In genomic region chr19:8702458-8702857, GRCm38 (mm10) we compare ENCODE assay signal across 13 mouse cellular contexts. TPM values are rescaled to one million over a fixed set of nuclear protein-coding genes. Genes with fewer than 3 reads are reported as not detected.
DNase-seq lines count a peak whose midpoint lies in the region; ATAC-seq and TF ChIP-seq lines count a peak whose summit lies in the region.
"Had no signal": no experiment of that assay in that cellular context is flagged by ENCODE, and none has a peak within 500 bp of the region (broad histone marks: within the 10 kb centered on the region; RNA-seq: fewer than 3 reads in every experiment).

No protein-coding gene starts in this region.

- CTCF ChIA-PET in Patski (lab: Charles Lee), result no interaction called here

- H3K4me2 ChIP-seq in heart, embryonic 12.5 days, result no peak overlapping the region
- H3K4me2 ChIP-seq in lung, embryonic 14.5 days, result no peak overlapping the region
- H3K4me2 ChIP-seq: forebrain, embryonic 15.5 days; hindbrain, embryonic 12.5 days; neural tube, embryonic 13.5 days had no signal

- peaks cover 11% of the 10 kb centered on the region for H3K36me3 ChIP-seq in heart, embryonic 12.5 days
- peaks cover 13% of the 10 kb centered on the region for H3K36me3 ChIP-seq in lung, embryonic 14.5 days (ENCODE audit: insufficient read depth)

- no peaks in the 10 kb centered on the region for H3K4me1 ChIP-seq in heart, embryonic 12.5 days (replicated peaks)
- H3K4me1 ChIP-seq in lung, embryonic 14.5 days (ENCODE audit: insufficient read depth), result no peaks in the 10 kb centered on the region
- H3K4me1 ChIP-seq: forebrain, embryonic 15.5 days; hindbrain, embryonic 12.5 days; neural tube, embryonic 13.5 days had no signal

- no peak for ATAC-seq in heart, embryonic 12.5 days (ENCODE audit: insufficient number of reproducible peaks, low FRiP score)
- ATAC-seq in Patski, result peak; percentile 81
- no peak for ATAC-seq in lung, embryonic 14.5 days (ENCODE audit: insufficient read depth)
- ATAC-seq: forebrain, embryonic 15.5 days had no signal

- POLR2A ChIA-PET in Patski (lab: Charles Lee), result interaction anchor here (1.2 to 3.3 kb wide), 3 partner anchors 8 to 20 kb away, joined by 3 to 19 read pairs (median 8); no protein-coding TSS in a partner anchor

- TF ChIP-seq CTCF in Patski (IDR thresholded peaks at IDR 0.05), result peak; percentile 47
- TF ChIP-seq CTCF in lung, embryonic 14.5 days (IDR thresholded peaks at IDR 0.05; ENCODE audit: low read depth), result no peak

- in situ Hi-C loops in Patski (cut with MboI; ENCODE audit: low pct_unique_long_range_greater_than_20kb), result loop anchor here (25.0 kb wide), 1 partner anchor 1185 kb away; the partner anchor contains the start of gene Incenp

- no peak overlapping the region for H3K27ac ChIP-seq in heart, embryonic 12.5 days (ENCODE audit: poor library complexity, severe bottlenecking)
- no peak overlapping the region for H3K27ac ChIP-seq in lung, embryonic 14.5 days (ENCODE audit: low read depth)
- H3K27ac ChIP-seq: forebrain, embryonic 15.5 days; hindbrain, embryonic 12.5 days; neural tube, embryonic 13.5 days had no signal

- peak; percentile 47 to 54 for DNase-seq in heart, adult 9 months (ENCODE audit: low spot score in 2 of 2)
- DNase-seq in Patski (ENCODE audit: low read depth, low spot score), result peak; percentile 89
- peak; percentile 39 for DNase-seq in heart, postnatal 25 days (ENCODE audit: low spot score)
- peak; percentile 23 for DNase-seq in lung, embryonic 14.5 days
- DNase-seq in frontal cortex, postnatal 36 days (ENCODE audit: low spot score in 2 of 2), result no peak
- no peak for DNase-seq in thymus, adult 18-20 months
- no peak for DNase-seq in urinary bladder, adult 18-20 months (ENCODE audit: low spot score in 2 of 2)
- DNase-seq: thymus, postnatal 14 days had no signal

- intact Hi-C loops in heart, postnatal 25 days (cut with DNase I), result no loop called here

- 57% methylated on average over 3 of the region's 3 CpGs for WGBS in heart, embryonic 12.5 days
- 63% methylated on average over 3 of the region's 3 CpGs for WGBS in lung, embryonic 14.5 days

- no peak overlapping the region for H3K4me3 ChIP-seq in heart, embryonic 12.5 days
- no peak overlapping the region for H3K4me3 ChIP-seq in lung, embryonic 14.5 days (ENCODE audit: low read depth, low read length)
- H3K4me3 ChIP-seq: forebrain, embryonic 15.5 days; hindbrain, embryonic 12.5 days; neural tube, embryonic 13.5 days had no signal

- no peaks in the 10 kb centered on the region for H3K9me3 ChIP-seq in heart, embryonic 12.5 days (replicated peaks)
- H3K9me3 ChIP-seq in lung, embryonic 14.5 days (ENCODE audit: low read depth, low read length), result no peaks in the 10 kb centered on the region
- H3K9me3 ChIP-seq: forebrain, embryonic 15.5 days; hindbrain, embryonic 12.5 days; neural tube, embryonic 13.5 days had no signal

- H3K9ac ChIP-seq in heart, embryonic 12.5 days, result no peak overlapping the region
- no peak overlapping the region for H3K9ac ChIP-seq in lung, embryonic 14.5 days
- H3K9ac ChIP-seq: forebrain, embryonic 15.5 days; hindbrain, embryonic 12.5 days; neural tube, embryonic 13.5 days had no signal

- H3K27me3 ChIP-seq in heart, embryonic 12.5 days (replicated peaks), result no peaks in the 10 kb centered on the region
- no peaks in the 10 kb centered on the region for H3K27me3 ChIP-seq in Patski
- no peaks in the 10 kb centered on the region for H3K27me3 ChIP-seq in lung, embryonic 14.5 days (ENCODE audit: insufficient read depth, low read length)
- H3K27me3 ChIP-seq: forebrain, embryonic 15.5 days; hindbrain, embryonic 12.5 days; neural tube, embryonic 13.5 days had no signal

RNA-seq across cellular contexts. Expression of gene Slc3a2, which starts 20.7 kb away (rescaled TPM):
- 87.6 and 88.9 TPM in 2 replicates for polyA plus RNA-seq in heart, embryonic 12.5 days (2016; fragmentation: Nextera tagmentation; extraction: Ambion mirVana)
- polyA plus RNA-seq in Patski (2021), result 807 TPM
- 10 to 100 TPM; 36.1 to 38.0 TPM for total RNA-seq in heart, postnatal 25 days (2021)
- polyA plus RNA-seq in lung, embryonic 14.5 days (2014; fragmentation: Nextera tagmentation; extraction: Ambion mirVana), result 85.0 and 89.1 TPM in 2 replicates

RNA-seq across cellular contexts. Expression of gene Wdr74, which starts 33.2 kb away (rescaled TPM):
- polyA plus RNA-seq in heart, embryonic 12.5 days (2016; fragmentation: Nextera tagmentation; extraction: Ambion mirVana), result 48.9 and 52.9 TPM in 2 replicates
- polyA plus RNA-seq in Patski (2021), result 64.7 TPM
- 10 to 100 TPM; 17.9 to 18.9 TPM for total RNA-seq in heart, postnatal 25 days (2021)
- 83.4 and 88.0 TPM in 2 replicates for polyA plus RNA-seq in lung, embryonic 14.5 days (2014; fragmentation: Nextera tagmentation; extraction: Ambion mirVana)

RNA-seq across cellular contexts. Expression of gene 1700092M07Rik, which starts 38.1 kb away (rescaled TPM):
- polyA plus RNA-seq in heart, embryonic 12.5 days (2016; fragmentation: Nextera tagmentation; extraction: Ambion mirVana), result 1.8 and 2.8 TPM in 2 replicates
- 0.86 TPM for polyA plus RNA-seq in Patski (2021)
- total RNA-seq in heart, postnatal 25 days (2021), result not detected
- 1.2 and 2.3 TPM in 2 replicates for polyA plus RNA-seq in lung, embryonic 14.5 days (2014; fragmentation: Nextera tagmentation; extraction: Ambion mirVana)
- polyA plus RNA-seq: cortical plate, adult 2 months had no signal

RNA-seq across cellular contexts. Expression of gene Stx5a, which starts 38.8 kb away (rescaled TPM):
- 86.1 and 88.1 TPM in 2 replicates for polyA plus RNA-seq in heart, embryonic 12.5 days (2016; fragmentation: Nextera tagmentation; extraction: Ambion mirVana)
- 116 TPM for polyA plus RNA-seq in Patski (2021)
- 10 to 100 TPM; 27.6 to 31.0 TPM for total RNA-seq in heart, postnatal 25 days (2021)
- 122 and 126 TPM in 2 replicates for polyA plus RNA-seq in lung, embryonic 14.5 days (2014; fragmentation: Nextera tagmentation; extraction: Ambion mirVana)

RNA-seq across cellular contexts. Expression of gene Chrm1, which starts 38.9 kb away (rescaled TPM):
- polyA plus RNA-seq in heart, embryonic 12.5 days (2016; fragmentation: Nextera tagmentation; extraction: Ambion mirVana), result 0.05 TPM in 1 of 2 replicates, not detected in the other
- polyA plus RNA-seq in Patski (2021), result 0.01 TPM
- total RNA-seq in heart, postnatal 25 days (2021), result not detected
- polyA plus RNA-seq in lung, embryonic 14.5 days (2014; fragmentation: Nextera tagmentation; extraction: Ambion mirVana), result 0.05 and 0.08 TPM in 2 replicates

Comparison
In these comparisons a context has a peak if more than half of its experiments do, and no peak if none do; other contexts are left out.
1. DNase-seq: peak in heart, adult 9 months (2 of 2), Patski (single experiment), heart, postnatal 25 days (single experiment) and lung, embryonic 14.5 days (single experiment); none in frontal cortex, postnatal 36 days (0 of 2), thymus, adult 18-20 months (0 of 2) and urinary bladder, adult 18-20 months (0 of 2).